Mouse (Mus musculus): ENCODE measurements around the gene Pdcl. TPM values are rescaled to one million over a fixed set of nuclear protein-coding genes. Genes with fewer than 3 reads are reported as not detected.

Gene Pdcl
- polyA plus RNA-seq (2014; fragmentation: Illumina TruSeq; extraction: RNeasy Lipid Tissue Mini Kit (QIAGEN cat#74804); ENCODE audit: low read depth, low replicate concordance), result 98.2 TPM

DNA sequence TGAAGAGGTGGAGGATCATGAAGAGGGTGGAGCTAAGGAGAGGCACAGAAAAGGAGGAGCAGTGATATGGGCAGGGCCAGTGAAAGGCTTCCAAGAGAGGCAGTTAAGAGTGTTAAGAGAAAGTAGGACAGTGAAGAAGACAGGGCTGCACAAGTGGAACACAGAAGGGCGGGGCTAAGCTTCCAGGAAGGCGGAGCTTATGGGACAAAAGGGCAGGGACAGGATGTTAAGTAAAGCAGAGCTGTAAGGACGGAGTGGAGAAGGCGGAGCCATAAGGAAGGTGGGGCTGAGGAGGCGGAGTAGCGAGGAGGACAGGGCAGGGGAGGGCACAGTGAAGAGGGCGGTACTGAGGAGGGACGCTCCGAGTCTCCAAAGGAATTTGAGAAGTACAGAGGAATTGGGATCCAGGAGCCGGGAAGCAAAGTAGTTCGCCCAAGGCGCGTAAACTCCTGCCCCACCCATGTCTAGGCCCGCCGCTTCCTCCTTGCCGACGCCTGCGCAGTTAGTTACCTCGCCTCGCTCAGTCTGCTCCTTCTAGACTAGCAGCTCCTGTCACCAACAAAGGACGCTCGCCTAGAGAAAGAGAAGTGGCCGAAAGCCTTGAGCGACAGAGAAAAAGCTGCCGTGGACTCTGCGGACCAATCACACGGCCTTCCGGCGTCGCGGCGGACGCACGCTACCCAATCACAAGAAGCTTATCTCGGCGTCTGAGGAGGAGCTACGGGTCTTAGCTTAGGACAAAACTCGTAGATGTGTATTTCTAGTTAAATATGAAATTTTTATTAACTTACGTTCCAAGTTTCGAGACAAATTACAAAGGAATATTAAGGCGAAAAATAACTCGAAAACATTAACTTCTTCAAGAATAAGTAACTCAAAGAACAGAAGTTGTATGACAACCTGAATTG lies at the start of gene Pdcl:
Pdcl (minus strand) TSS at position 700 of the 908 bp plus-strand sequence.

DNA sequence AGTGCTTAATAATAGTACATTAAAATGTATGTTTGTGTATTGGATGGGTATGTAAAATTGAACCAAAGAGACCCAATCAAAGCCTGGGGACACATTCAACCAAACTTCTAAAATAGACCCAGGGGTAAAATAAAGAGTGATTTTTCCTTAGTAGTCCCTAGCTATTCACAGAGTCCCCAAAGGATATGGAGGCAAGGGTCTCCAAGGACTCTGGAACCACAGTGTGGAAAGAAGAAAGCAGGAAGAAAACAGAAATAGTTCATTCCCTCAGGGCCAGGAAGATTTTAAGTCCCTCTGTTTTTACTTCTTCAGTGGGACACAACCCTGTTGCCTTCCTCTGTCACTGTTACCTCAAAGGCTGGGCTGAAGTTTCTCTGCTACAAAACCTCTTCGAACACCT lies 32.9 kb downstream of the Pdcl start, which contains the start of gene Olfr368:
Olfr368 (plus strand) TSS at position 301 of the 400 bp plus-strand sequence.

Other genes starting within 250 kb of the Pdcl start
- not detected for gene Olfr362, start 241.4 kb downstream of the Pdcl start, polyA plus RNA-seq (2014; fragmentation: Illumina TruSeq; extraction: RNeasy Lipid Tissue Mini Kit (QIAGEN cat#74804); ENCODE audit: low read depth, low replicate concordance)
- not detected for gene Olfr364-ps1, start 220.0 kb downstream of the Pdcl start, polyA plus RNA-seq (2014; fragmentation: Illumina TruSeq; extraction: RNeasy Lipid Tissue Mini Kit (QIAGEN cat#74804); ENCODE audit: low read depth, low replicate concordance)
- gene Olfr365, start 171.1 kb downstream of the Pdcl start, polyA plus RNA-seq (2014; fragmentation: Illumina TruSeq; extraction: RNeasy Lipid Tissue Mini Kit (QIAGEN cat#74804); ENCODE audit: low read depth, low replicate concordance), result not detected
- gene Olfr366, start 147.8 kb downstream of the Pdcl start, polyA plus RNA-seq (2014; fragmentation: Illumina TruSeq; extraction: RNeasy Lipid Tissue Mini Kit (QIAGEN cat#74804); ENCODE audit: low read depth, low replicate concordance), result not detected
- gene Olfr368, start 32.8 kb downstream of the Pdcl start, polyA plus RNA-seq (2014; fragmentation: Illumina TruSeq; extraction: RNeasy Lipid Tissue Mini Kit (QIAGEN cat#74804); ENCODE audit: low read depth, low replicate concordance), result not detected
- gene Rc3h2, start 63.6 kb upstream of the Pdcl start, polyA plus RNA-seq (2014; fragmentation: Illumina TruSeq; extraction: RNeasy Lipid Tissue Mini Kit (QIAGEN cat#74804); ENCODE audit: low read depth, low replicate concordance), result 60.8 TPM
- 26.0 TPM for gene Zbtb26, start 83.8 kb upstream of the Pdcl start, polyA plus RNA-seq (2014; fragmentation: Illumina TruSeq; extraction: RNeasy Lipid Tissue Mini Kit (QIAGEN cat#74804); ENCODE audit: low read depth, low replicate concordance)
- 62.8 TPM for gene Zbtb6, start 83.8 kb upstream of the Pdcl start, polyA plus RNA-seq (2014; fragmentation: Illumina TruSeq; extraction: RNeasy Lipid Tissue Mini Kit (QIAGEN cat#74804); ENCODE audit: low read depth, low replicate concordance)
- gene Rabgap1, start 83.9 kb upstream of the Pdcl start, polyA plus RNA-seq (2014; fragmentation: Illumina TruSeq; extraction: RNeasy Lipid Tissue Mini Kit (QIAGEN cat#74804); ENCODE audit: low read depth, low replicate concordance), result 44.6 TPM
- 0.54 TPM for gene Gpr21, start 157.0 kb upstream of the Pdcl start, polyA plus RNA-seq (2014; fragmentation: Illumina TruSeq; extraction: RNeasy Lipid Tissue Mini Kit (QIAGEN cat#74804); ENCODE audit: low read depth, low replicate concordance)

Data from sigmoid colon, adult 10 weeks (tissue).